Mouse (Mus musculus): ENCODE data around the gene Hif1an. TPM values are rescaled to one million over a fixed set of nuclear protein-coding genes. Genes with fewer than 3 reads are reported as not detected.

Gene Hif1an
- total and polyA plus RNA-seq, 2 experiments from 2014 or later, result 12.7 to 18.1 TPM

GRCm38 (mm10) chr19:44554861-44555590 is 7.6 kb upstream of the Hif1an start, which contains the start of gene Ndufb8:
Gene Ndufb8 (minus strand): TSS chr19:44555440.
- Histone ChIP-seq H3K9me3 (ENCODE audit: low read length) (no peaks in the 10 kb centered on the region), H3K9ac (replicated peaks; ENCODE audit: low read length) (peak within 1 kb of the TSS; percentile 90), H3K36me3 (ENCODE audit: insufficient read depth, low read length) (peaks cover 25% of the 10 kb centered on the region), H3K4me1 (ENCODE audit: insufficient read depth, low read length) (peaks cover 7% of the 10 kb centered on the region), H3K4me2 (ENCODE audit: low read depth, low read length) (peak within 1 kb of the TSS; percentile 83), H3K4me3 (ENCODE audit: low read length) (peak within 1 kb of the TSS; percentile 93), H3K27me3 (ENCODE audit: insufficient read depth, low read length) (no peaks in the 10 kb centered on the region), H3K27ac (peak within 1 kb of the TSS; percentile 84)
- DNase-seq (ENCODE audit: low spot score) (peak; percentile 95), ATAC-seq (peak; percentile 89)
- no peak for TF ChIP-seq CTCF (IDR thresholded peaks at IDR 0.05; ENCODE audit: low read depth)
- WGBS, result under 1% methylated on average over 50 of the region's 50 CpGs

GRCm38 (mm10) chr19:44564006-44564405 is 1.4 kb downstream of the Hif1an start:
- H3K27me3 ChIP-seq (ENCODE audit: insufficient read depth, low read length), result no peaks in the 10 kb centered on the region
- no peak overlapping the region for H3K4me3 ChIP-seq (ENCODE audit: low read length)
- H3K9me3 ChIP-seq (ENCODE audit: low read length), result no peaks in the 10 kb centered on the region
- peak overlapping the region; percentile 80 for H3K4me2 ChIP-seq (ENCODE audit: low read depth, low read length)
- peaks cover 14% of the 10 kb centered on the region for H3K4me1 ChIP-seq (ENCODE audit: insufficient read depth, low read length)
- H3K27ac ChIP-seq, result no peak overlapping the region
- no peak for DNase-seq (ENCODE audit: low spot score)
- ATAC-seq, result no peak
- no peak overlapping the region for H3K9ac ChIP-seq (replicated peaks; ENCODE audit: low read length)
- 0 out of 2 replicates have a peak, but pooled peaks have one; percentile 2 for TF ChIP-seq CTCF (IDR thresholded peaks at IDR 0.05; ENCODE audit: low read depth)
- peaks cover 28% of the 10 kb centered on the region; the same call in 1 of the 2 replicates for H3K36me3 ChIP-seq (ENCODE audit: insufficient read depth, low read length)
- WGBS, result 85% methylated on average over 14 of the region's 14 CpGs

GRCm38 (mm10) chr19:44567763-44568162 is 5.1 kb downstream of the Hif1an start:
- H3K27me3 ChIP-seq (ENCODE audit: insufficient read depth, low read length), result no peaks in the 10 kb centered on the region
- H3K4me3 ChIP-seq (ENCODE audit: low read length), result no peak overlapping the region
- DNase-seq (ENCODE audit: low spot score), result no peak
- H3K4me1 ChIP-seq (ENCODE audit: insufficient read depth, low read length), result peaks cover 14% of the 10 kb centered on the region
- TF ChIP-seq CTCF (IDR thresholded peaks at IDR 0.05; ENCODE audit: low read depth), result no peak
- H3K36me3 ChIP-seq (ENCODE audit: insufficient read depth, low read length), result peaks cover 64% of the 10 kb centered on the region
- H3K4me2 ChIP-seq (ENCODE audit: low read depth, low read length), result no peak overlapping the region
- no peak overlapping the region for H3K27ac ChIP-seq
- no peak for ATAC-seq
- WGBS, result 76% methylated on average over 3 of the region's 3 CpGs
- no peak overlapping the region for H3K9ac ChIP-seq (replicated peaks; ENCODE audit: low read length)
- H3K9me3 ChIP-seq (ENCODE audit: low read length), result no peaks in the 10 kb centered on the region

GRCm38 (mm10) chr19:44576275-44576674 is 13.6 kb downstream of the Hif1an start:
- TF ChIP-seq CTCF (IDR thresholded peaks at IDR 0.05; ENCODE audit: low read depth), result no peak
- Histone ChIP-seq H3K4me2 (ENCODE audit: low read depth, low read length) (no peak overlapping the region), H3K9ac (replicated peaks; ENCODE audit: low read length) (no peak overlapping the region), H3K27me3 (ENCODE audit: insufficient read depth, low read length) (no peaks in the 10 kb centered on the region), H3K4me3 (ENCODE audit: low read length) (no peak overlapping the region), H3K36me3 (ENCODE audit: insufficient read depth, low read length) (peaks cover 31% of the 10 kb centered on the region), H3K9me3 (ENCODE audit: low read length) (no peaks in the 10 kb centered on the region), H3K27ac (no peak overlapping the region), H3K4me1 (ENCODE audit: insufficient read depth, low read length) (no peaks in the 10 kb centered on the region)
- DNase-seq (ENCODE audit: low spot score), result no peak
- ATAC-seq, result no peak
- 86% methylated on average over 7 of the region's 7 CpGs for WGBS

GRCm38 (mm10) chr19:44578038-44578437 is 15.4 kb downstream of the Hif1an start:
- H3K27ac ChIP-seq, result no peak overlapping the region
- no peaks in the 10 kb centered on the region for H3K27me3 ChIP-seq (ENCODE audit: insufficient read depth, low read length)
- no peak for TF ChIP-seq CTCF (IDR thresholded peaks at IDR 0.05; ENCODE audit: low read depth)
- H3K9me3 ChIP-seq (ENCODE audit: low read length), result no peaks in the 10 kb centered on the region
- no peak overlapping the region for H3K4me3 ChIP-seq (ENCODE audit: low read length)
- ATAC-seq, result no peak
- no peak overlapping the region for H3K9ac ChIP-seq (replicated peaks; ENCODE audit: low read length)
- H3K4me1 ChIP-seq (ENCODE audit: insufficient read depth, low read length), result no peaks in the 10 kb centered on the region
- H3K4me2 ChIP-seq (ENCODE audit: low read depth, low read length), result no peak overlapping the region
- no peak for DNase-seq (ENCODE audit: low spot score)
- peaks cover 14% of the 10 kb centered on the region for H3K36me3 ChIP-seq (ENCODE audit: insufficient read depth, low read length)
- 85% methylated on average over 1 of the region's 1 CpGs for WGBS

GRCm38 (mm10) chr19:44582103-44582502 is 19.5 kb downstream of the Hif1an start:
- H3K9me3 ChIP-seq (ENCODE audit: low read length), result no peaks in the 10 kb centered on the region
- H3K27me3 ChIP-seq (ENCODE audit: insufficient read depth, low read length), result no peaks in the 10 kb centered on the region
- no peak overlapping the region for H3K4me2 ChIP-seq (ENCODE audit: low read depth, low read length)
- no peak overlapping the region for H3K4me3 ChIP-seq (ENCODE audit: low read length)
- ATAC-seq, result no peak
- 81% methylated on average over 10 of the region's 10 CpGs for WGBS
- no peak overlapping the region for H3K9ac ChIP-seq (replicated peaks; ENCODE audit: low read length)
- H3K36me3 ChIP-seq (ENCODE audit: insufficient read depth, low read length), result no peaks in the 10 kb centered on the region
- no peak for TF ChIP-seq CTCF (IDR thresholded peaks at IDR 0.05; ENCODE audit: low read depth)
- H3K27ac ChIP-seq, result no peak overlapping the region
- H3K4me1 ChIP-seq (ENCODE audit: insufficient read depth, low read length), result no peaks in the 10 kb centered on the region
- no peak for DNase-seq (ENCODE audit: low spot score)

Measured in hindbrain, postnatal 0 days (tissue).